Mouse (Mus musculus) gonadal fat pad, adult 2 months (tissue): ENCODE measurements around the gene Spcs3. TPM values are rescaled to one million over a fixed set of nuclear protein-coding genes. Genes with fewer than 3 reads are reported as not detected.
A peak's percentile ranks its signal among the peaks of the same experiment; 100 is the strongest.
"Not testable (repeated sequence)": the region's sequence is repeated elsewhere in the genome, so short reads cannot be mapped to it uniquely, and the experiment has no call there.

Experiments
- DNase-seq: peaks from one replicate; pipeline ENCODE4 v3.0.0-alpha.2; 2012; ENCODE audit warnings: low read depth
- polyA plus RNA-seq: library from polyadenylated mRNA; depleted of rRNA; stranded (reverse); fragments of >200 nt; gene quantifications from 2 replicates; pipeline ENCODE4 v1.2.3, GENCODE M21; 2012; rRNA removed

Gene Spcs3
- 21.0 and 30.0 TPM in 2 replicates for polyA plus RNA-seq

- peak; percentile 42 for DNase-seq
Observed at GRCm38 (mm10) chr8:54529382-54530296, at the start of gene Spcs3, which contains the start of gene Asb5. Gene Spcs3 (minus strand): TSS chr8:54529998. Gene Asb5 (plus strand): TSS chr8:54529580.

- no peak for DNase-seq
Observed at GRCm38 (mm10) chr8:54570618-54571609, 41.1 kb upstream of the Spcs3 start.

GRCm38 (mm10) chr8:54567168-54567567 lies 37.4 kb upstream of the Spcs3 start:
- DNase-seq = no peak

- DNase-seq = no peak
Observed at GRCm38 (mm10) chr8:54565603-54566260, 35.9 kb upstream of the Spcs3 start.

- DNase-seq = no peak
Observed at GRCm38 (mm10) chr8:54565181-54565580, 35.4 kb upstream of the Spcs3 start.

GRCm38 (mm10) chr8:54562137-54562536 lies 32.3 kb upstream of the Spcs3 start:
- no peak for DNase-seq

GRCm38 (mm10) chr8:54554921-54555320 lies 25.1 kb upstream of the Spcs3 start:
- DNase-seq = no peak

- DNase-seq = no peak
Observed at GRCm38 (mm10) chr8:54550026-54550574, 20.3 kb upstream of the Spcs3 start.

- DNase-seq = no peak
Observed at GRCm38 (mm10) chr8:54548383-54548782, 18.6 kb upstream of the Spcs3 start.

GRCm38 (mm10) chr8:54541331-54541730 lies 11.5 kb upstream of the Spcs3 start:
- DNase-seq = no peak

- DNase-seq = no peak
Observed at GRCm38 (mm10) chr8:54537285-54537684, 7.5 kb upstream of the Spcs3 start.

GRCm38 (mm10) chr8:54535172-54535571 lies 5.4 kb upstream of the Spcs3 start:
- DNase-seq = no peak

- DNase-seq = no peak
Observed at GRCm38 (mm10) chr8:54528571-54528970, 1.2 kb downstream of the Spcs3 start.

GRCm38 (mm10) chr8:54526700-54527099 lies 3.1 kb downstream of the Spcs3 start:
- DNase-seq = no peak

- DNase-seq = no peak
Observed at GRCm38 (mm10) chr8:54525606-54526005, 4.2 kb downstream of the Spcs3 start.

- no peak for DNase-seq
Observed at GRCm38 (mm10) chr8:54520516-54520915, 9.3 kb downstream of the Spcs3 start.

- DNase-seq = no peak
Observed at GRCm38 (mm10) chr8:54518756-54519460, 10.9 kb downstream of the Spcs3 start.

- not testable (repeated sequence) for DNase-seq
Observed at GRCm38 (mm10) chr8:54512200-54512599, 17.6 kb downstream of the Spcs3 start.

GRCm38 (mm10) chr8:54511791-54512190 lies 18.0 kb downstream of the Spcs3 start:
- no peak for DNase-seq

GRCm38 (mm10) chr8:54509221-54509721 lies 20.5 kb downstream of the Spcs3 start:
- DNase-seq = no peak
